Mouse (Mus musculus) ovary, adult 18-20 months (tissue): ENCODE results near the gene Ccin.

ENCODE experiments used
- DNase-seq: peaks from one replicate; pipeline ENCODE4 v3.0.0; 2022; ENCODE audit warnings: low spot score, mixed read lengths

The Ccin gene

GRCm38 (mm10) chr4:43983181-43983580 lies at the start of gene Ccin:
TSS of gene Ccin (plus strand) at chr4:43983483.
- DNase-seq = no peak

DNA sequence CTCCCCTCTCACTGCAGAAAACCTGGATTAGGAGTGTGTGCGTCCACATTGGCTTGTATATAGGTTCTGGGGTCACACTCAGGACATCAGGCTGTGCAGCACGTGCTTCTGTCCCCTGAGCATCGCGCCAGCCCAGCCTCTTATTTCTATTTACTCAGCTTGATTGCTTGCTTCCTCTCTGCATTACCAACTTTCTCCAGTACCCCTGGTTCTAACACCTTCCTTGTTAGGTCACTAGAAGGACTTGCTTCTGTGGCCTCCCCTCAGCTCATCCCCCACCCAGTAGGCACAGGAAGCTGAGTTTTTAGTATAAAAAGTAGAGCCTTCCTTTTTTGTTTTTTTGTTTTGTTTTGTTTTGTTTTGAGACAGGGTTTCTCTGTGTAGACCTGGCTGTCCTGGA lies 47.1 kb upstream of the Ccin start:
- no peak for DNase-seq

GRCm38 (mm10) chr4:43936749-43937674 lies 46.3 kb upstream of the Ccin start:
- DNase-seq = no peak

DNA sequence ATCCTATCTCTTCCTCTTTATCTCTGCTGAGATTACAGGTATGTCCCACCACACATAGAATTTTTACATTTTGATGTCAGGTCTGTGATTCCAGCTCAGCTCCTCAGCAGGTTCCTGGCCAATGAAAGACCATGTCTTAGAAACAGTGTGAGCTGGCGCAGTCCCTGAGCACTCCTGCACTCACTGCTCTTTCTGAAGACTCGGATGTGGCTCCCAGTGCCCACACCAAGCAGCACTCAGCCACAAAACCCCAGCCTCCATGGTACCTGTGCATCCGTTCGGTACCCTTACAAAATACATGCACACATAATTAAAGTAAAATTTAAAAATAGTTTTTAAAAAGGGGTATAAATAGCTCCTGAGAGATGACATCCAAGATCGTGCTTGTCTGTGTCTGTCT lies 42.0 kb upstream of the Ccin start:
- DNase-seq = no peak

DNA sequence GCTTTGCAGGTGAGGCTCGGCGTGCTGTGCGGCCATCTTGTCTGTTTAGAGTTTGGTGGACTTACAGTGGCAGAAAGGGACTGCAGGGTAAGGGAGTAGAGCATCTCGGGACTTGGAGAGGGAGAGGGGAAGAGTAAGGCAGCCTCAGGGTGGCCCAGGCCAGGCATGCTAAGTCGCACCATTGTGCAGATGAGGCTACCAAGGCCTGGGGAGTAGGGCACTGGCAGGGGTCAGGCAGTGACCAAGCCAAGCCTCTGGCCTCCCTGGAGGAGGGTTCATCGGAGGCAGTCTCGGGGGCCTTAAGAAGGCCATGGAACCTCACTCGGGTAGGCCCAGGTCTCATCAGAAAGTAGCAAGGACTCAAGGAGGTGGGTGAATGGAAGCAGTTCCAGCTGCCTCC lies 40.9 kb upstream of the Ccin start:
- no peak for DNase-seq

- no peak for DNase-seq
Observed at GRCm38 (mm10) chr4:43947571-43947970, 35.7 kb upstream of the Ccin start.

DNA sequence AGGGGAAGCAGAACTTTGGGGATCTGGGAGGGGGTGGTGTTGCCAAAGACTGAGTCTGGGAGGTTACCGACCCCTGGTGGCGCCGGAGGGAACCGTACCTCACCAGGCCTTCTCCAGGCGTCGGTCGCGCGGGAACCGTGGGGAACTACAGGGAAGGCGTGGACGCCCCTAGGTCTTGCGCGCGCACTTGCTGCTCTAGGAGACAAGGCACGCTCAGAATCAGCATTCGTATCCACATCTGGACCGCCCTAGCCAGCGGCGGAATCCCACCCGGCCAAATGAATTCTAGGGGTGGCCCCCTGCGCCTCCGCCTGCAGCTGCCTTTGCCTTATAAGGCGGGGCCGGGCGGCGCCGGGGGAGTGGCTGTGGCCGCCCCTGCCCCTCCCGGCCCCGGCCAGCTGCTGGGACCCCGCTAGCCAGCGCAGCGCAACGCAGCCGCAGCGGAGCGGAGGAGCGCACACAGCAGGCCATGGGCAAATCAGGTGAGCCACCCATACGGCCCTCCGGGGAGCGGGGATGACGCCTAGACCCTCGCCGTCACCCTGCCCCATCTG lies 25.9 kb upstream of the Ccin start, which contains the start of gene Glipr2:
Glipr2 (plus strand) TSS at position 110 of the 554 bp plus-strand sequence.
- DNase-seq = peak; percentile 39

GRCm38 (mm10) chr4:43957846-43958461 lies 25.3 kb upstream of the Ccin start:
- no peak for DNase-seq

DNA sequence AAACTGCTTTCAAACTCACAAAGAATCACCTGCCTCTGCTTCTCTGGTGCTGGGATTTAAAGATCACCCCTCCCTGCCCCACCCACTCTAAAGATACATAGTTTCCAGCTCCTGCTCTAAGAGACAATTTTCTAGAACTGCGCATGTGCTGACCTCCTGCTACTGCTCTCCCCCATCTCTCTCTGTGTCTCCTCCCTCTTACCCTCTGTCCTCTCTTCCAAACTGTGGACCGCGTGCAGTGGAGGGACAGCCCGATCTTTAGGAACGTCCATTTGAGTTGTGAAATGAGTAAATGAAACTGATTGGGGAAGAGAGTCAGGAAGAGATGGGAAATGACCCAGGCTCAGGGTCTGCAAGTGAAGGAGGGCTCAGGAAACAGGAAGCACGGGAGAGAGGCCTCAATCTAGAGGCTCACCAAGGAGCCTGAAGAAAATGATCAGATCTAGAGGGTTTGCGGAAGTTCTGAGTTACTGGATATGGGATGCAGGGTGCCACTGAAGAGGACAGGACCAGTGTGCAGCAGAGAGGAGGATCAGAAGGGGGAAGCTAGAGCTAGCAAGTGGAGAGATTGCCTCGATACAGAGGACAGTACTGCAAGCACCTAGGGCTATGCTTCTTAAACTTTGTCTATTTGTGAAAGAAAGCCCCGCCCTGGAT lies 23.6 kb upstream of the Ccin start:
- DNase-seq = no peak

- DNase-seq = no peak
Observed at GRCm38 (mm10) chr4:43960207-43960606, 23.1 kb upstream of the Ccin start.

GRCm38 (mm10) chr4:43964326-43964833 lies 18.9 kb upstream of the Ccin start:
- DNase-seq = no peak

DNA sequence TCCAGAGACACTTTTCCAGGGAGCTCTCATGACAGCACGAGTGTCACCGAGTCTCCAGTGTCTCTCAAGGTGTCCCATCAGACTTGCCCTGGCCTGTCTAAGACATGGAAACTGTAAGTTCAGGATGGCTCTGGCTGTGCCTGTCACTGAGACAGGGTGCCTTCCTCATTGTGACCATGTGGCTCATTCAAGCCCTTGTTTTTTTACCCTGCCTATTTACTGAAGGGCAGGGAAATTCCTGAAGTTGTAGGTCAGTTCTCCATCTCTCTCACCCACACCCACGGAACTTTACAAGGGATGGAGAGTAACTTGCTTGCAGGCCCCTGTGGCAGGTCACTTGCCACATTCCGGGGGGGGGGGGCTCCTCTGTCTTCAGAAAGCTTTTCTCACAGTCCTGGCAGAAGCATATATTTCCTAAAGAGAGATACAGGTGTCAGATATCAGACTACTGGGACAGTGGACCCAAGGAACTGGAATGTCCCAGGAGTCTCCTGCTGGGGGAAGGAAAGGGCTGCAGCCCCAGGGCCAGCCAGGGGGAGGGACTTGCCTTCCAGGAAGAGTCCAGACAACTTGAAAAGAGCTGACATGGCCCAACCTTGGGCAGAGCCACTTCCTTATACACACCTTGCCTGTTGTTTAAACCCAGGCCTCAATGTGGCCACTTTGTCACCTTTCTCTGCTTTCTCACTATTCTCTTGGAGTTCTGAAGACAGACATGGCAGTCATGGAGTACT lies 18.2 kb upstream of the Ccin start:
- no peak for DNase-seq

- DNase-seq = no peak
Observed at GRCm38 (mm10) chr4:43965856-43966535, 17.3 kb upstream of the Ccin start.

- peak; percentile 62 for DNase-seq
Observed at GRCm38 (mm10) chr4:43968650-43969049, 14.6 kb upstream of the Ccin start.

- no peak for DNase-seq
Observed at GRCm38 (mm10) chr4:43969373-43969772, 13.9 kb upstream of the Ccin start.

DNA sequence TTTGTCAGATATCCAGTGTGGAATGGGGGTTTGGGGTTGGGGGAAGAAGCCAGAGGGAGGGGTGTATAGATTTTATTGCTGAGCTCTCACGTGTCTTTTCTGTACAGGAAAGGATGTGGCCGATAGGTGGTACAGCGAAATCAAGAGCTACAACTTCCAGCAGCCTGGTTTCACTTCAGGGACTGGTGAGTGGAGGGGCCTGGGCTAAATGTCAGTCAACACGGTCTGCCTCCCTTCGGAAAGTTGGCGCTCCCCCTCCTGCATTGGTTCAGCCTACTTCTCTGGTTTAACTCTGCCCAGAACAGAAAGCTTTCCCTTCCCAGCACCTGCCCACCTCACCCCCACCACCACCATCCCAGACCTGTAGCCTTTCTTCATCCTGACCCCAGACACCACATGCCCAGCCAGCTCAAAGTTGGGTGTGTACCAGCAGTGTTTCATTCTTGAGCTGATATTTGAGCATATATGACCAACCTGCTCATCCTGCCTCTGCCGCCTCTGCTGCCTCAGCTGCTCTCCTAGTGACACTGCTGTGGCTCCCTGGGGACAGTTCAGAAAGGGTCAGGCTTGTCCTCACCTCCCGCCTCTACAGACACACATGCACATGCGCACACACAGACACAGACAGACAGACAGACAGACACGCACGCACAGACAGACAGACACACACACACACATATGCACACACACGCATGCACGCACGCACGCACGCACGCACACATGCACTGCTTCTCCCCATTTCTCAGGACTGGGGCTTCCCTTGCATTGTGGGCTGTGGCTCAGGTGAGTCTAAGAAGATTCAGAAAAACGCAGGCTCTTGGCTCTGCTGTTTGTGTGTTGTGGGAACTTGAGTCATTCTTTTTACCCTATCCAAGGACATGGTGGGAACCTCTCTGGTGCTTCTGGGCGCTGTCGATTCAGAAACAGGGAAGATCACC lies 12.6 kb upstream of the Ccin start:
- no peak for DNase-seq

- DNase-seq = no peak
Observed at GRCm38 (mm10) chr4:43971541-43972136, 11.6 kb upstream of the Ccin start.

- DNase-seq = peak; percentile 45
Observed at GRCm38 (mm10) chr4:43972137-43972591, 11.1 kb upstream of the Ccin start.

DNA sequence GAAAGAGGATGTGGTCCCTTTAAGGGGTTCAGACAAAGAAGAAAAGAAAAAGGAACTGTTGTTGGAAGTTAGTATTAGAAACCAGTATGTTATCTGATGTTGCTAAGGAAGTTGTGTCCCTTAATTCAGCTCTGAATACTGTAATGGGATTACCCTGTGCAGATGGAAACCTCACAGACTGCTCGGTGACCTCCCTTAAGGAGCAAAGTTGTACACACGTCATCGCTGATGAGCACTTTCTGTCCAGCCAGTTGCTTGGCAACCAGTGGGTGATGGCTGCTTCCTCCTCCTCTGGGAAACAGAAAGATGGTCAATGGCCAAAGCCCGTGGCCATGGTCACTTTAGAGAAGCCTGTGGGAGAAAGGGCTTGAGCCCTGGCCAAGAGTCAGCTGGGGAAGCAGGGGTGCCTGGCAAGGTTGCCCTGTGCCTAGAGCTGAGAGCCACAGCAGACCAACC lies 9.7 kb upstream of the Ccin start:
- DNase-seq = peak; percentile 44
